Mouse (Mus musculus) olfactory bulb, adult 2 months (tissue): ENCODE results near the gene Tmem100.

Source experiments
- CTCF ChIP-seq: fragments of 200-500 bp; IDR thresholded peaks from 2 replicates; pipeline ENCODE4 v1.5.1; 2012; ENCODE audit warnings: low read depth, mild to moderate bottlenecking, low read length, moderate library complexity; ENCODE audit not compliant: insufficient read depth
- POLR2A ChIP-seq: fragments of 200-500 bp; IDR thresholded peaks from 2 replicates; pipeline ENCODE4 v1.6.1; 2012; ENCODE audit warnings: mild to moderate bottlenecking, low read depth, low read length, moderate library complexity; ENCODE audit not compliant: insufficient read depth

DNA sequence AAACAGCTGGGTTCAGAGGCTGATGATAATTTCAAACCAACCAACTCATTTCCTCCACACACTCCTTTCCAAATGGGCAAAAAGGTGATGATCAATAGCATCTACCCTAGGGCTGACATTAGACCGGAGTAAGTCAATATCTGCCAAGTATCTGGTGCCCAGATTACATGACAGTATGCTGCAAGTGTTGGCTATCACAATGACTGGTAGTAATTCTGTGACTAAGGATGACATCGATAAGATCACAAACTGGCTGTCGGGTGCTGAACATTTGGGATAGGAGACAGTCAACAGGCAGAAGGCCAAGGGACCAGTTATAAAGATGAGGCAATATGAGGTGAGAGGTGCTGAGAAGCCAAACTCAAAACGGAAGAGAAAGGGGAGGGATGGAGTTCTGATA lies 29.5 kb upstream of the Tmem100 start:
- TF ChIP-seq CTCF = no peak
- no peak for TF ChIP-seq POLR2A
